Mouse (Mus musculus): ENCODE data around the gene Rgs9bp. TPM values are rescaled to one million over a fixed set of nuclear protein-coding genes. Genes with fewer than 3 reads are reported as not detected.
A peak's percentile ranks its signal among the peaks of the same experiment; 100 is the strongest.
"Not testable (repeated sequence)": the region's sequence is repeated elsewhere in the genome, so short reads cannot be mapped to it uniquely, and the experiment has no call there.

The Rgs9bp gene
- polyA plus RNA-seq, 1 experiment: 0.02 TPM

GRCm38 (mm10) chr7:35583476-35584025 is 1.8 kb downstream of the Rgs9bp start:
- Histone ChIP-seq H3K79me3 (ENCODE audit: low read depth) (peaks cover 5% of the 10 kb centered on the region), H3ac (ENCODE audit: control insufficient read depth, insufficient read length, low read depth) (no peak overlapping the region), H3K79me2 (ENCODE audit: control insufficient read depth, insufficient read depth) (peaks cover 24% of the 10 kb centered on the region), H3K36me3 (ENCODE audit: control insufficient read depth, insufficient read depth) (no peaks in the 10 kb centered on the region), H3K4me3 (ENCODE audit: insufficient read depth, poor library complexity, severe bottlenecking) (no peak overlapping the region), H3K27me3 (ENCODE audit: control insufficient read depth, insufficient read depth, insufficient read length) (peaks cover 26% of the 10 kb centered on the region)
- TF ChIP-seq MYOG (IDR thresholded peaks at IDR 0.05; ENCODE audit: control insufficient read depth, extremely low read depth, insufficient read length): no peak

GRCm38 (mm10) chr7:35582719-35583118 is 2.7 kb downstream of the Rgs9bp start:
- no peak for TF ChIP-seq MYOG (IDR thresholded peaks at IDR 0.05; ENCODE audit: control insufficient read depth, extremely low read depth, insufficient read length)
- no peak for TF ChIP-seq CTCF (IDR thresholded peaks at IDR 0.05; ENCODE audit: control insufficient read depth, insufficient read depth, insufficient read length)
- no peak for TF ChIP-seq CEBPB (IDR thresholded peaks at IDR 0.05; ENCODE audit: low read depth)
- no peak for TF ChIP-seq FOSL1 (IDR thresholded peaks at IDR 0.05; ENCODE audit: insufficient read depth, low read length, poor library complexity, severe bottlenecking)
- no peak for TF ChIP-seq USF1 (IDR thresholded peaks at IDR 0.05; ENCODE audit: low read depth)
- TF ChIP-seq MAX (IDR thresholded peaks at IDR 0.05): no peak
- no peak for TF ChIP-seq MYOD1 (IDR thresholded peaks at IDR 0.05; ENCODE audit: control insufficient read depth, insufficient read length, low read depth)
- Histone ChIP-seq H3ac (ENCODE audit: control insufficient read depth, insufficient read length, low read depth) (no peak overlapping the region), H3K79me3 (ENCODE audit: low read depth) (peaks cover 2% of the 10 kb centered on the region)

GRCm38 (mm10) chr7:35579849-35580248 is 5.5 kb downstream of the Rgs9bp start:
- TF ChIP-seq CEBPB (IDR thresholded peaks at IDR 0.05; ENCODE audit: low read depth) (no peak), MAX (IDR thresholded peaks at IDR 0.05) (no peak), USF1 (IDR thresholded peaks at IDR 0.05; ENCODE audit: low read depth) (no peak), FOSL1 (IDR thresholded peaks at IDR 0.05; ENCODE audit: insufficient read depth, low read length, poor library complexity, severe bottlenecking) (no peak), CTCF (IDR thresholded peaks at IDR 0.05; ENCODE audit: control insufficient read depth, insufficient read depth, insufficient read length) (peak; percentile 5), MYOG (IDR thresholded peaks at IDR 0.05; ENCODE audit: control insufficient read depth, extremely low read depth, insufficient read length) (no peak)
- Histone ChIP-seq H3K36me3 (ENCODE audit: control insufficient read depth, insufficient read depth) (no peaks in the 10 kb centered on the region), H3K79me3 (ENCODE audit: low read depth) (no peaks in the 10 kb centered on the region), H3K4me3 (ENCODE audit: insufficient read depth, poor library complexity, severe bottlenecking) (no peak overlapping the region), H3ac (ENCODE audit: control insufficient read depth, insufficient read length, low read depth) (no peak overlapping the region), H3K27me3 (ENCODE audit: control insufficient read depth, insufficient read depth, insufficient read length) (peaks cover 36% of the 10 kb centered on the region), H3K79me2 (ENCODE audit: control insufficient read depth, insufficient read depth) (no peaks in the 10 kb centered on the region)

More at GRCm38 (mm10) chr7:35582719-35583118, 2.7 kb downstream of the Rgs9bp start:
- H3K4me3 ChIP-seq (ENCODE audit: insufficient read depth, poor library complexity, severe bottlenecking): no peak overlapping the region
- no peaks in the 10 kb centered on the region for H3K36me3 ChIP-seq (ENCODE audit: control insufficient read depth, insufficient read depth)
- H3K79me2 ChIP-seq (ENCODE audit: control insufficient read depth, insufficient read depth): peaks cover 15% of the 10 kb centered on the region
- peaks cover 33% of the 10 kb centered on the region for H3K27me3 ChIP-seq (ENCODE audit: control insufficient read depth, insufficient read depth, insufficient read length)

- H3K79me2 ChIP-seq (ENCODE audit: control insufficient read depth, insufficient read depth); H3ac ChIP-seq (ENCODE audit: control insufficient read depth, insufficient read length, low read depth); H3K36me3 ChIP-seq (ENCODE audit: control insufficient read depth, insufficient read depth); H3K79me3 ChIP-seq (ENCODE audit: low read depth); H3K4me3 ChIP-seq (ENCODE audit: insufficient read depth, poor library complexity, severe bottlenecking): not testable (repeated sequence)
- H3K27me3 ChIP-seq (ENCODE audit: control insufficient read depth, insufficient read depth, insufficient read length): peaks cover 11% of the 10 kb centered on the region
Observed at GRCm38 (mm10) chr7:35570883-35571282, 14.5 kb downstream of the Rgs9bp start.

GRCm38 (mm10) chr7:35569724-35570123 is 15.7 kb downstream of the Rgs9bp start:
- not testable (repeated sequence) for H3K79me3 ChIP-seq (ENCODE audit: low read depth); H3ac ChIP-seq (ENCODE audit: control insufficient read depth, insufficient read length, low read depth); H3K36me3 ChIP-seq (ENCODE audit: control insufficient read depth, insufficient read depth); H3K79me2 ChIP-seq (ENCODE audit: control insufficient read depth, insufficient read depth); H3K4me3 ChIP-seq (ENCODE audit: insufficient read depth, poor library complexity, severe bottlenecking)
- peaks cover 11% of the 10 kb centered on the region for H3K27me3 ChIP-seq (ENCODE audit: control insufficient read depth, insufficient read depth, insufficient read length)

- peaks cover 21% of the 10 kb centered on the region for H3K27me3 ChIP-seq (ENCODE audit: control insufficient read depth, insufficient read depth, insufficient read length)
- not testable (repeated sequence) for H3K79me2 ChIP-seq (ENCODE audit: control insufficient read depth, insufficient read depth); H3K4me3 ChIP-seq (ENCODE audit: insufficient read depth, poor library complexity, severe bottlenecking); H3K36me3 ChIP-seq (ENCODE audit: control insufficient read depth, insufficient read depth); H3ac ChIP-seq (ENCODE audit: control insufficient read depth, insufficient read length, low read depth); H3K79me3 ChIP-seq (ENCODE audit: low read depth)
Observed at GRCm38 (mm10) chr7:35565965-35566364, 19.4 kb downstream of the Rgs9bp start.

- H3ac ChIP-seq (ENCODE audit: control insufficient read depth, insufficient read length, low read depth); H3K36me3 ChIP-seq (ENCODE audit: control insufficient read depth, insufficient read depth); H3K4me3 ChIP-seq (ENCODE audit: insufficient read depth, poor library complexity, severe bottlenecking); H3K79me3 ChIP-seq (ENCODE audit: low read depth); H3K79me2 ChIP-seq (ENCODE audit: control insufficient read depth, insufficient read depth): not testable (repeated sequence)
- peaks cover 24% of the 10 kb centered on the region for H3K27me3 ChIP-seq (ENCODE audit: control insufficient read depth, insufficient read depth, insufficient read length)
Observed at GRCm38 (mm10) chr7:35564872-35565271, 20.5 kb downstream of the Rgs9bp start.

All from C2C12 (cell line).